Mouse (Mus musculus): ENCODE results near the gene Epha3. TPM values are rescaled to one million over a fixed set of nuclear protein-coding genes. Genes with fewer than 3 reads are reported as not detected.

Epha3 gene
- total and polyA plus RNA-seq, 3 experiments = 0.39 to 0.48 (median 0.44) TPM

GRCm38 (mm10) chr16:63665897-63666464 is 198.0 kb downstream of the Epha3 start:
- Histone ChIP-seq H3K4me3 (no peak overlapping the region), H3K27ac (no peak overlapping the region), H3K36me3 (ENCODE audit: control insufficient read depth, insufficient read depth, low read length) (no peaks in the 10 kb centered on the region), H3K27me3 (ENCODE audit: control insufficient read depth, insufficient read depth, low read length) (no peaks in the 10 kb centered on the region), H3K4me1 (ENCODE audit: control insufficient read depth, insufficient read depth, low read length) (no peaks in the 10 kb centered on the region), H3K9ac (ENCODE audit: low read depth, low read length) (no peak overlapping the region), H3K79me2 (replicated peaks; ENCODE audit: control insufficient read depth, insufficient read depth, low read length) (no peaks in the 10 kb centered on the region)
- intact Hi-C loops (cut with DNase I) = no loop called here
- 67% methylated on average over 3 of the region's 3 CpGs for WGBS
- DNase-seq = no peak
- TF ChIP-seq POLR2A (IDR thresholded peaks at IDR 0.05; ENCODE audit: insufficient read depth, low read depth, low read length) (no peak), EP300 (IDR thresholded peaks at IDR 0.05; ENCODE audit: insufficient read depth, low read depth, low read length) (no peak), CTCF (IDR thresholded peaks at IDR 0.05) (no peak)

GRCm38 (mm10) chr16:63658302-63658974 is 205.5 kb downstream of the Epha3 start:
- Histone ChIP-seq H3K27ac (no peak overlapping the region), H3K9ac (ENCODE audit: low read depth, low read length) (no peak overlapping the region), H3K4me3 (no peak overlapping the region), H3K4me1 (ENCODE audit: control insufficient read depth, insufficient read depth, low read length) (no peaks in the 10 kb centered on the region), H3K27me3 (ENCODE audit: control insufficient read depth, insufficient read depth, low read length) (no peaks in the 10 kb centered on the region), H3K79me2 (replicated peaks; ENCODE audit: control insufficient read depth, insufficient read depth, low read length) (no peaks in the 10 kb centered on the region), H3K36me3 (ENCODE audit: control insufficient read depth, insufficient read depth, low read length) (no peaks in the 10 kb centered on the region)
- no peak for TF ChIP-seq CTCF (IDR thresholded peaks at IDR 0.05)
- no peak for TF ChIP-seq EP300 (IDR thresholded peaks at IDR 0.05; ENCODE audit: insufficient read depth, low read depth, low read length)
- no peak for TF ChIP-seq POLR2A (IDR thresholded peaks at IDR 0.05; ENCODE audit: insufficient read depth, low read depth, low read length)
- intact Hi-C loops (cut with DNase I) = no loop called here
- no peak for DNase-seq
- 45% methylated on average over 4 of the region's 4 CpGs for WGBS

GRCm38 (mm10) chr16:63657743-63658142 is 206.2 kb downstream of the Epha3 start:
- H3K4me3 ChIP-seq = no peak overlapping the region
- intact Hi-C loops (cut with DNase I) = no loop called here
- H3K79me2 ChIP-seq (replicated peaks; ENCODE audit: control insufficient read depth, insufficient read depth, low read length) = no peaks in the 10 kb centered on the region
- H3K36me3 ChIP-seq (ENCODE audit: control insufficient read depth, insufficient read depth, low read length) = no peaks in the 10 kb centered on the region
- H3K27ac ChIP-seq = no peak overlapping the region
- H3K9ac ChIP-seq (ENCODE audit: low read depth, low read length) = no peak overlapping the region
- WGBS = 67% methylated on average over 2 of the region's 2 CpGs
- DNase-seq = no peak
- no peaks in the 10 kb centered on the region for H3K4me1 ChIP-seq (ENCODE audit: control insufficient read depth, insufficient read depth, low read length)
- TF ChIP-seq CTCF (IDR thresholded peaks at IDR 0.05) = no peak
- TF ChIP-seq EP300 (IDR thresholded peaks at IDR 0.05; ENCODE audit: insufficient read depth, low read depth, low read length) = no peak
- no peak for TF ChIP-seq POLR2A (IDR thresholded peaks at IDR 0.05; ENCODE audit: insufficient read depth, low read depth, low read length)
- no peaks in the 10 kb centered on the region for H3K27me3 ChIP-seq (ENCODE audit: control insufficient read depth, insufficient read depth, low read length)

- 84% methylated on average over 5 of the region's 5 CpGs for WGBS
- no peaks in the 10 kb centered on the region for H3K4me1 ChIP-seq (ENCODE audit: control insufficient read depth, insufficient read depth, low read length)
- intact Hi-C loops (cut with DNase I) = no loop called here
Measured at GRCm38 (mm10) chr16:63653393-63653918, 210.5 kb downstream of the Epha3 start.

GRCm38 (mm10) chr16:63650760-63651159 is 213.2 kb downstream of the Epha3 start:
- 83% methylated on average over 3 of the region's 3 CpGs for WGBS
- H3K79me2 ChIP-seq (replicated peaks; ENCODE audit: control insufficient read depth, insufficient read depth, low read length) = no peaks in the 10 kb centered on the region
- H3K4me1 ChIP-seq (ENCODE audit: control insufficient read depth, insufficient read depth, low read length) = no peaks in the 10 kb centered on the region
- H3K27me3 ChIP-seq (ENCODE audit: control insufficient read depth, insufficient read depth, low read length) = no peaks in the 10 kb centered on the region
- H3K4me3 ChIP-seq = no peak overlapping the region
- DNase-seq = no peak
- intact Hi-C loops (cut with DNase I) = no loop called here
- H3K9ac ChIP-seq (ENCODE audit: low read depth, low read length) = no peak overlapping the region
- H3K36me3 ChIP-seq (ENCODE audit: control insufficient read depth, insufficient read depth, low read length) = no peaks in the 10 kb centered on the region
- no peak overlapping the region for H3K27ac ChIP-seq
- no peak for TF ChIP-seq CTCF (IDR thresholded peaks at IDR 0.05)
- TF ChIP-seq EP300 (IDR thresholded peaks at IDR 0.05; ENCODE audit: insufficient read depth, low read depth, low read length) = no peak
- no peak for TF ChIP-seq POLR2A (IDR thresholded peaks at IDR 0.05; ENCODE audit: insufficient read depth, low read depth, low read length)

More at GRCm38 (mm10) chr16:63653393-63653918, 210.5 kb downstream of the Epha3 start:
- H3K36me3 ChIP-seq (ENCODE audit: control insufficient read depth, insufficient read depth, low read length) = no peaks in the 10 kb centered on the region
- H3K27ac ChIP-seq = no peak overlapping the region
- TF ChIP-seq POLR2A (IDR thresholded peaks at IDR 0.05; ENCODE audit: insufficient read depth, low read depth, low read length) (no peak), CTCF (IDR thresholded peaks at IDR 0.05) (no peak), EP300 (IDR thresholded peaks at IDR 0.05; ENCODE audit: insufficient read depth, low read depth, low read length) (no peak)
- H3K27me3 ChIP-seq (ENCODE audit: control insufficient read depth, insufficient read depth, low read length) = no peaks in the 10 kb centered on the region
- H3K4me3 ChIP-seq = no peak overlapping the region
- no peaks in the 10 kb centered on the region for H3K79me2 ChIP-seq (replicated peaks; ENCODE audit: control insufficient read depth, insufficient read depth, low read length)
- DNase-seq = no peak
- H3K9ac ChIP-seq (ENCODE audit: low read depth, low read length) = no peak overlapping the region

- Histone ChIP-seq H3K4me3 (no peak overlapping the region), H3K9ac (ENCODE audit: low read depth, low read length) (no peak overlapping the region), H3K4me1 (ENCODE audit: control insufficient read depth, insufficient read depth, low read length) (no peaks in the 10 kb centered on the region), H3K27me3 (ENCODE audit: control insufficient read depth, insufficient read depth, low read length) (no peaks in the 10 kb centered on the region), H3K27ac (no peak overlapping the region), H3K79me2 (replicated peaks; ENCODE audit: control insufficient read depth, insufficient read depth, low read length) (no peaks in the 10 kb centered on the region), H3K36me3 (ENCODE audit: control insufficient read depth, insufficient read depth, low read length) (no peaks in the 10 kb centered on the region)
- intact Hi-C loops (cut with DNase I) = no loop called here
- DNase-seq = no peak
- TF ChIP-seq EP300 (IDR thresholded peaks at IDR 0.05; ENCODE audit: insufficient read depth, low read depth, low read length) (no peak), CTCF (IDR thresholded peaks at IDR 0.05) (no peak), POLR2A (IDR thresholded peaks at IDR 0.05; ENCODE audit: insufficient read depth, low read depth, low read length) (no peak)
Measured at GRCm38 (mm10) chr16:63646577-63646976, 217.4 kb downstream of the Epha3 start.
